Mouse (Mus musculus) brain, embryonic 14.5 days (tissue): ENCODE data around the gene Bbs12.

Source experiments
- CTCF ChIP-seq: fragments of 200-500 bp; IDR thresholded peaks from 2 replicates; pipeline ENCODE4 v1.5.1; 2012; ENCODE audit warnings: inconsistent platforms, mild to moderate bottlenecking, moderate library complexity, borderline replicate concordance; ENCODE audit not compliant: insufficient read depth, insufficient read length; ENCODE audit errors: extremely low read depth
- POLR2A ChIP-seq: fragments of 200-500 bp; IDR thresholded peaks from 2 replicates; pipeline ENCODE4 v1.6.1; 2012; ENCODE audit warnings: mild to moderate bottlenecking, inconsistent platforms, borderline replicate concordance; ENCODE audit not compliant: poor library complexity, insufficient read depth, insufficient read length, severe bottlenecking; ENCODE audit errors: extremely low read depth

- TF ChIP-seq POLR2A (no peak), CTCF (no peak)
Observed at GRCm38 (mm10) chr3:37292654-37293053, 19.7 kb upstream of the Bbs12 start.
